Mouse (Mus musculus) MEL (cell line): ENCODE results near the gene Tbxas1. TPM values are rescaled to one million over a fixed set of nuclear protein-coding genes. Genes with fewer than 3 reads are reported as not detected.
A peak's percentile ranks its signal among the peaks of the same experiment; 100 is the strongest.

ENCODE experiments used
- DNase-seq: peaks from one replicate; pipeline ENCODE4 v3.0.0; 2011; ENCODE audit warnings: low read depth, low spot score
- H3K27ac ChIP-seq: 2 replicates; pipeline ENCODE4 v1.5.1; 2012; ENCODE audit warnings: low read depth, mild to moderate bottlenecking, control low read depth, low read length, moderate library complexity; ENCODE audit not compliant: control insufficient read depth
- H3K27me3 ChIP-seq, 2 experiments: fragments of 150-350 bp in 1 of 2; sonication (generic) in 1 of 2; 2 replicates each; pipeline ENCODE4 v1.6.1; 2012; ENCODE audit warnings: low read length in 2 of 2, mild to moderate bottlenecking in 2 of 2, improper control_type of control experiment in 1 of 2, moderate library complexity in 1 of 2; ENCODE audit not compliant: insufficient read depth in 2 of 2, control insufficient read depth in 1 of 2
- H3K36me3 ChIP-seq, 2 experiments: 2 replicates each; pipeline ENCODE4 v1.6.1; 2012 to 2014; ENCODE audit warnings: low read length in 2 of 2, improper control_type of control experiment in 1 of 2, inconsistent platforms in 1 of 2, mild to moderate bottlenecking in 1 of 2; ENCODE audit not compliant: insufficient read depth in 2 of 2, control insufficient read depth in 1 of 2
- H3K4me1 ChIP-seq, 2 experiments: fragments of 150-350 bp in 1 of 2; sonication (generic) in 1 of 2; 2 replicates each; pipeline ENCODE4 v1.6.1; 2012; ENCODE audit warnings: low read length in 2 of 2, improper control_type of control experiment in 1 of 2, mild to moderate bottlenecking in 1 of 2; ENCODE audit not compliant: insufficient read depth in 2 of 2, control insufficient read depth in 1 of 2
- H3K4me3 ChIP-seq, 2 experiments: fragments of 150-350 bp in 1 of 2; sonication (generic) in 1 of 2; 2 replicates each; pipeline ENCODE4 v1.5.1; 2012; ENCODE audit warnings: low read depth in 2 of 2, low read length in 2 of 2, mild to moderate bottlenecking in 2 of 2, moderate library complexity in 2 of 2, control low read depth in 1 of 2, improper control_type of control experiment in 1 of 2; ENCODE audit not compliant: control insufficient read depth in 1 of 2, insufficient read depth in 1 of 2
- H3K79me2 ChIP-seq: 2 replicates; pipeline ENCODE4 v1.6.1; 2012; ENCODE audit warnings: mild to moderate bottlenecking, low read length, moderate library complexity; ENCODE audit not compliant: control insufficient read depth, poor library complexity, insufficient read depth
- H3K9ac ChIP-seq: 2 replicates; pipeline ENCODE4 v1.6.1; 2012; ENCODE audit warnings: low read depth, mild to moderate bottlenecking, control low read depth, low read length, moderate library complexity; ENCODE audit not compliant: control insufficient read depth, poor library complexity, severe bottlenecking
- H3K9me3 ChIP-seq: fragments of 150-350 bp; sonication (generic); replicated peaks from 2 replicates; pipeline ENCODE4 v1.6.1; 2012; ENCODE audit warnings: mild to moderate bottlenecking, low read length, improper control_type of control experiment, moderate library complexity; ENCODE audit not compliant: insufficient read depth
- BHLHE40 ChIP-seq: IDR thresholded peaks from 2 replicates; pipeline ENCODE4 v1.6.1; 2012; ENCODE audit warnings: low read depth, mild to moderate bottlenecking, inconsistent platforms, low read length, improper control_type of control experiment, borderline replicate concordance
- CHD1 ChIP-seq: IDR thresholded peaks from 2 replicates; pipeline ENCODE4 v1.6.1; 2012; ENCODE audit warnings: low read depth, mild to moderate bottlenecking, inconsistent platforms, low read length, improper control_type of control experiment
- CHD2 ChIP-seq: IDR thresholded peaks from 2 replicates; pipeline ENCODE4 v1.6.1; 2011; ENCODE audit warnings: low read length, improper control_type of control experiment
- E2F4 ChIP-seq: IDR thresholded peaks from 2 replicates; pipeline ENCODE4 v1.6.1; 2011; ENCODE audit warnings: low read depth, low read length, improper control_type of control experiment, borderline replicate concordance
- ELF1 ChIP-seq: IDR thresholded peaks from 2 replicates; pipeline ENCODE4 v1.6.1; 2014; ENCODE audit warnings: low read depth, mild to moderate bottlenecking, inconsistent platforms, low read length, improper control_type of control experiment, moderate library complexity
- ETS1 ChIP-seq: IDR thresholded peaks from 2 replicates; pipeline ENCODE4 v1.6.1; 2012; ENCODE audit warnings: low read depth, mild to moderate bottlenecking, inconsistent platforms, low read length, improper control_type of control experiment, moderate library complexity
- GATA1 ChIP-seq: IDR thresholded peaks from 2 replicates; pipeline ENCODE4 v1.6.1; 2011; ENCODE audit warnings: low read depth, low read length, improper control_type of control experiment
- HCFC1 ChIP-seq: IDR thresholded peaks from 2 replicates; pipeline ENCODE4 v1.6.1; 2012; ENCODE audit warnings: low read depth, mild to moderate bottlenecking, inconsistent platforms, low read length, improper control_type of control experiment, moderate library complexity
- KAT2A ChIP-seq: conservative IDR thresholded peaks from 2 replicates; pipeline ENCODE4 v1.6.1; 2012; ENCODE audit warnings: low read depth, low read length, improper control_type of control experiment, inconsistent platforms
- MAX ChIP-seq: IDR thresholded peaks from 2 replicates; pipeline ENCODE4 v1.6.1; 2011; ENCODE audit warnings: low read length, improper control_type of control experiment
- MEF2A ChIP-seq: IDR thresholded peaks from 2 replicates; pipeline ENCODE4 v1.6.1; 2014; ENCODE audit warnings: low read depth, mild to moderate bottlenecking, inconsistent platforms, low read length, improper control_type of control experiment; ENCODE audit not compliant: poor library complexity, insufficient replicate concordance, severe bottlenecking; ENCODE audit errors: extremely low read depth
- MXI1 ChIP-seq: IDR thresholded peaks from 2 replicates; pipeline ENCODE4 v1.6.1; 2011; ENCODE audit warnings: mild to moderate bottlenecking, low read depth, low read length, improper control_type of control experiment
- MYC ChIP-seq: IDR thresholded peaks from 2 replicates; pipeline ENCODE4 v1.6.1; 2011; ENCODE audit warnings: low read depth, mild to moderate bottlenecking, low read length, improper control_type of control experiment, moderate library complexity
- POLR2AphosphoS2 ChIP-seq: IDR thresholded peaks from 2 replicates; pipeline ENCODE4 v1.6.1; 2011; ENCODE audit warnings: low read length, improper control_type of control experiment
- POLR2AphosphoS5 ChIP-seq: IDR thresholded peaks from 2 replicates; pipeline ENCODE4 v1.6.1; 2012; ENCODE audit warnings: low read depth, borderline replicate concordance, mild to moderate bottlenecking, inconsistent platforms, low read length, moderate library complexity, mixed read lengths
- SIN3A ChIP-seq: IDR thresholded peaks from 2 replicates; pipeline ENCODE4 v1.6.1; 2012; ENCODE audit warnings: low read length, improper control_type of control experiment, inconsistent platforms
- SMC3 ChIP-seq: IDR thresholded peaks from 2 replicates; pipeline ENCODE4 v1.6.1; 2011; ENCODE audit warnings: low read depth, low read length, improper control_type of control experiment
- TAL1 ChIP-seq: IDR thresholded peaks from 2 replicates; pipeline ENCODE4 v1.6.1; 2012; ENCODE audit warnings: mild to moderate bottlenecking, inconsistent platforms, low read length, moderate library complexity, mixed read lengths
- TBP ChIP-seq: IDR thresholded peaks from 2 replicates; pipeline ENCODE4 v1.8.0; 2011; ENCODE audit warnings: low read depth, low read length, improper control_type of control experiment
- USF1 ChIP-seq: IDR thresholded peaks from 2 replicates; pipeline ENCODE4 v1.6.1; 2014; ENCODE audit warnings: low read depth, mild to moderate bottlenecking, inconsistent platforms, low read length, improper control_type of control experiment, moderate library complexity
- USF2 ChIP-seq, 2 experiments: IDR thresholded peaks; 2 replicates each; pipeline ENCODE4 v1.6.1; 2011 to 2012; ENCODE audit warnings: improper control_type of control experiment in 2 of 2, low read length in 2 of 2, borderline replicate concordance in 1 of 2, inconsistent platforms in 1 of 2, low read depth in 1 of 2, mild to moderate bottlenecking in 1 of 2; ENCODE audit not compliant: insufficient read depth in 1 of 2
- polyA plus RNA-seq, 2 experiments: library from polyadenylated mRNA; stranded (reverse) in 1 of 2; unstranded in 1 of 2; fragments of >175 nt in 1 of 2; fragments of >200 nt in 1 of 2; gene quantifications; 2 replicates each; pipeline versions ENCODE4 v1.2.1 to v1.2.4; 2012; ENCODE audit warnings: low replicate concordance in 2 of 2, low read depth in 1 of 2; ENCODE audit not compliant: insufficient read length in 2 of 2, insufficient read depth in 1 of 2, missing spikeins in 1 of 2
- total RNA-seq: library from RNA; depleted of rRNA; stranded (reverse); fragments of 300-350 nt; gene quantifications from 2 replicates; pipeline ENCODE4 v1.2.3, GENCODE M21; 2012

Gene Tbxas1
- total and polyA plus RNA-seq, 3 experiments, result 0.54 to 2.7 TPM; not detected in 1

DNA sequence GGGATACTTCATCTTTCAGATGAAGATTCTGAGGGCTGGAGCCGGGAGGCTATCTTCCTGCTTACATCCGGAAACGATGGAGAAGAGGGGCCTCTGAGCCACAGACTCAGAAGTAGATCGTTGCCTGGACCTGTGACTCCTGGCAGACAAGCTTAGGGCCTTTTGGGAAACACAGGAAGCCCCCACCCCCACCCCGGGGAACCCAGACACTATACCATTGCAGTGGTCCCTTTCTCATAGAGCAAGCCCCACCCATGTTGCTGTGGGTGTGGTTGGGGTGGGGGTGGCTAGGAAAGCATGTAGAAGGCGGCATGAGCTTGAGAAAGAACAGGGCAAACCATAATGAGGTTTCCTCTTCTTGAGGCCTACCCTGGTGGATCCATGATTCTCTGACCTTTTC, 95.6 kb downstream of the Tbxas1 start:
- H3K4me3 ChIP-seq, result no peak overlapping the region
- no peaks in the 10 kb centered on the region for H3K9me3 ChIP-seq
- no peak for DNase-seq
- H3K36me3 ChIP-seq, result peaks cover 0 to 21% of the 10 kb centered on the region in 2 experiments; a peak in 2 of 4 replicates
- peaks cover 4 to 30% of the 10 kb centered on the region in 2 experiments for H3K4me1 ChIP-seq
- no peak overlapping the region for H3K27ac ChIP-seq
- no peaks in the 10 kb centered on the region for H3K27me3 ChIP-seq
- no peak for TF ChIP-seq POLR2AphosphoS5
- no peak for TF ChIP-seq CHD2
- TF ChIP-seq SIN3A, result no peak
- no peak for TF ChIP-seq ELF1
- no peak for TF ChIP-seq HCFC1
- TF ChIP-seq MAX, result no peak
- TF ChIP-seq TAL1, result no peak
- TF ChIP-seq MYC, result no peak
- TF ChIP-seq, all 39 proteins: peak for 0
- H3K9ac ChIP-seq, result no peak overlapping the region
- no peaks in the 10 kb centered on the region for H3K79me2 ChIP-seq

DNA sequence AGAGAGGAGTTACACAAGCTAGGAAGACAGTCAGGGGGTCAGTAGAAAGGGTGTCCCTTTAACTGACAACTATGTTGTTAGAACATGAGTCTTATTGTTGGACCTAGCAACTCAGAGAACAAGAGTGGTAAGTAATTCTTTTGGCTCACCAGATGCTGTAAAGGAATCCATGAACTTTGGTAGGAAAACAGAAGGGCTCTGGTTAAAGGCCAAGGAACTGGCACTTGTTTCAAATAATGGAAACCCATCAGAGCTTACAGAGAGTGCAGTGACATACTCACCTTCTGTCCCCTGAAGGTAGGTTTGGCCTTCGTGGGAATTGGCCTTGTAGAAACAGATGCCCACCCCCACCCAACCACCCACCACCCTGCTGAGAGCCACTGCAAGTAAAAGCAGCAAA, 97.6 kb downstream of the Tbxas1 start:
- no peaks in the 10 kb centered on the region for H3K79me2 ChIP-seq
- TF ChIP-seq BHLHE40 (no peak), E2F4 (no peak), MXI1 (no peak), POLR2AphosphoS5 (no peak), MYC (no peak), TBP (no peak), SIN3A (no peak), CHD2 (no peak), KAT2A (no peak)

DNA sequence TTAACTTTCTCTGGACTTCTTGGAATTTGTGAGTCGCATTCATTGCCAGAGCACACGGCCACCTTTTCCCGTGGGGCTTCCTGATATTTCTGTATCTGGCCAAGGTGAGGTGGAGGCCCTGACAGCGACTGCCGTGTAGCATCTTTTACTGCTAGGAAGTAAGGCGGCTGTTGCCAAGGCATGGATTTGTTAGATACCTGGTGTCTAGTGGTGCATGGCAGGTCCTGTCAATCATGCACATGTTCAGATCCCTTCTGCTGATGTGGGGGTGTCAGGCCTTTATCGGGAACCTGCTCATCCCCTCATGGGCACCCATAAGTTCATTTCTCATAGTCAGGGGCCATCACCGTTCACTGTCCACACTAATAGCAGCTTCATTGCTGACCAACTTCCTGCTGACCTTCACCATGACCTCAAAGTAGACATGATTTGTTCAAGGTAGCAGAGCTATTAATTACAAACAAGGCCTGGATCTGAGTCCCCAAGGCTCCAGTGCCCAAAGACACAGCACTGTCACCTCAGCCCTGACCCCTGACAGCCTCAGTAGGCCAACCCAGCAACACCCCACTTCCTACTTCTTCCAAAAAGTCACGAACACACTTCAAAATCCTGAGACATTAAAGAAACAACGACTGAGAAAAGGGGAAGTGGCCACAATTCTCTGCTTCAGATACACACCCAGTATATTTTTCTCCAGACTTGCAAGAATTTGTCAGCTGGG, 98.4 kb downstream of the Tbxas1 start:
- H3K9me3 ChIP-seq, result no peaks in the 10 kb centered on the region
- peak overlapping the region; percentile 49 for H3K27ac ChIP-seq
- H3K4me1 ChIP-seq, result peaks cover 0 to 10% of the 10 kb centered on the region in 2 experiments; a peak in 2 of 4 replicates
- H3K9ac ChIP-seq, result no peak overlapping the region
- no peak overlapping the region for H3K4me3 ChIP-seq
- H3K36me3 ChIP-seq, result peaks cover 0 to 6% of the 10 kb centered on the region in 2 experiments; a peak in 2 of 4 replicates
- H3K79me2 ChIP-seq, result no peaks in the 10 kb centered on the region
- DNase-seq, result peak; percentile 85
- no peaks in the 10 kb centered on the region for H3K27me3 ChIP-seq
- TF ChIP-seq USF1 (0 out of 2 replicates have a peak, but pooled peaks have one; percentile 5), BHLHE40 (no peak), MXI1 (0 out of 2 replicates have a peak, but pooled peaks have one; percentile 24), MEF2A (no peak), SIN3A (peak; percentile 48; the same call in 1 of the 2 replicates), TBP (no peak), CHD2 (no peak), ELF1 (peak; percentile 71), GATA1 (no peak), MAX (no peak), TAL1 (no peak), E2F4 (no peak), SMC3 (no peak), ETS1 (peak; percentile 56; the same call in 1 of the 2 replicates), MYC (no peak), USF2 (IDR thresholded peaks at IDR 0.05; ENCODE audit: borderline replicate concordance in 1 of 2, insufficient read depth in 1 of 2, low read depth in 1 of 2, low read length in 2 of 2) (no peak), POLR2AphosphoS2 (no peak), HCFC1 (no peak), CHD1 (no peak)

More for the DNA sequence above, 97.6 kb downstream of the Tbxas1 start:
- Histone ChIP-seq H3K27me3 (no peaks in the 10 kb centered on the region), H3K9me3 (no peaks in the 10 kb centered on the region), H3K4me1 (peaks cover 0 to 13% of the 10 kb centered on the region in 2 experiments; a peak in 2 of 4 replicates), H3K4me3 (no peak overlapping the region), H3K36me3 (peaks cover 0 to 6% of the 10 kb centered on the region in 2 experiments; a peak in 2 of 4 replicates), H3K27ac (no peak overlapping the region), H3K9ac (no peak overlapping the region)
- no peak for DNase-seq
